Mouse (Mus musculus): ENCODE data around the gene Ccdc114.

GRCm38 (mm10) chr7:45914067-45914466, 9.8 kb upstream of the Ccdc114 start:
- TF ChIP-seq CTCF (IDR thresholded peaks at IDR 0.05) (no peak), EP300 (IDR thresholded peaks at IDR 0.05) (no peak)

All from lung, postnatal 0 days (tissue).